Mouse (Mus musculus): Measurements from ENCODE around the gene Hpgd. TPM values are rescaled to one million over a fixed set of nuclear protein-coding genes. Genes with fewer than 3 reads are reported as not detected.

Gene Hpgd
- polyA plus RNA-seq, 1 experiment from 2014 or later = 27.3 TPM

DNA sequence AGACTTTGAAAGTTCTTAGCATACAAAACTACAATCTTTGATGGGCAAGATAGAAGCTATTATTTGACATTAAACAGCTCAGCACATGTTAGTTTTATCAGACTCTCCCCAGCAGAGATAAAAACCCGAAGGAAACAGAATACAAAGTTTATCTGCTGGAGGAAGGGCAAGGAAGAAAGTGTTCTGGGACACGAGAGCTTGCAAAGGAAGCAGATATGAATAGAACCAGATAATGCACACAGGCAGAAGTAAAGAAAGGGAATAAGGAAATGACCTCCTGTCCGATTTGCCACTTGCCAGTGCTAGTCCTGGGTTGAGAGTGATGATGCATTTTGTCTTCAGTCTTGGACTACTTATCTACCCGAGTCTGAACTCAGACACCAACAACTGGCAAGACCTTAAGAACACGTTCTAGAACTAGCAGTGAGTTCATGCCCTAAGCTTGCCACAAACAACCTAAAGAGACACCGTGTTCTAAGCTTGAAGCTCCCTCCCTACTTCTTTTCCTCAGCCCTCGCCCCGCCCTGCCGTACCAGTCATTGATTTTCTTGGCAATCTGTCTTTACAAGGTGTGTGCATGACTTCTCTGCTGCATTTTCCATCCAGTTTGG, 41.1 kb downstream of the Hpgd start:
- 63% methylated on average over 9 of the region's 9 CpGs for WGBS
- H3K9ac ChIP-seq = no peak overlapping the region

DNA sequence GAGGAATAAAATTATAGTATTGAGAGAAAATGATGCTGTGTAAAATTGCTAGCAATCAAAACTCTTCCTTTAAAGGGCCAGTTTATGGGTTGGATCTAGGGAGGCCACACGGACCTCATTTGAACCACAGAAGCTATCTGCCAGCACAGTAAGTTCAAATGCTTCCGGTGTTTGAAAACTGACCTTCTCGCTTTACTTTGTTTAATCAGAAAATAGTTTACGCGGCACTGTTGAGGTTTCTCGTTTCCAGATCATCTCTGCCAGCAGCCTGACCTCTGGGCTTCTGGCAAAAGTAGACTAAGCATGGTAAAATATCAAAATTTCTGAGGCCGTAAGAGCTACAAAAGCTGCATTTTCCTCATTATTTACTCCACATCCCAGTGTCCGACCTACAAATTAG, 42.4 kb downstream of the Hpgd start:
- Histone ChIP-seq H3K4me2 (no peak overlapping the region), H3K36me3 (no peaks in the 10 kb centered on the region), H3K27ac (no peak overlapping the region), H3K4me3 (no peak overlapping the region), H3K9ac (no peak overlapping the region), H3K4me1 (no peaks in the 10 kb centered on the region), H3K27me3 (no peaks in the 10 kb centered on the region), H3K9me3 (no peaks in the 10 kb centered on the region)
- WGBS = 36% methylated on average over 8 of the region's 8 CpGs
- no peak for ATAC-seq (ENCODE audit: borderline replicate concordance, extremely low read depth, low FRiP score, low TSS enrichment)

More for the DNA sequence above, 41.1 kb downstream of the Hpgd start:
- Histone ChIP-seq H3K4me1 (no peaks in the 10 kb centered on the region), H3K4me3 (no peak overlapping the region), H3K9me3 (no peaks in the 10 kb centered on the region), H3K4me2 (no peak overlapping the region), H3K27ac (no peak overlapping the region), H3K27me3 (no peaks in the 10 kb centered on the region), H3K36me3 (no peaks in the 10 kb centered on the region)
- no peak for ATAC-seq (ENCODE audit: borderline replicate concordance, extremely low read depth, low FRiP score, low TSS enrichment)

DNA sequence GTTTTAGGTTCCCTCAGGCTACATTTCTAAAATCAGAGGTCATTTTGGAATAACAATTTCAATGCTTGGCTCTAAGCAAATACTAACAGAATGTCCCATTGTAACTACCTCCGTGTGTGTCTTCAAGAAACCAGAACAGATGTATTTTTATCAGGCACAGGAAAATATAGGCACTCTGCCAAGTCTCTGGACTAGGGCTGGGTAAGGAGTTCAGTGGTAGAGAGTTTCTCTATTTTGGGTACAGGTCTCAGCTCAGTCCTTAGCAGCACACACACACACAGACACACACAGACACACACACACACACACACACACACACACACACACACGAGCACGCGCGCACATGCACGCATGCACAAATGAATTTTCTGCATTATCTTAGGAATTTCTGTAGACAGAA, 49.1 kb downstream of the Hpgd start:
- Histone ChIP-seq H3K27me3 (no peaks in the 10 kb centered on the region), H3K4me2 (no peak overlapping the region), H3K9me3 (no peaks in the 10 kb centered on the region), H3K4me3 (no peak overlapping the region), H3K9ac (no peak overlapping the region), H3K4me1 (no peaks in the 10 kb centered on the region), H3K36me3 (no peaks in the 10 kb centered on the region), H3K27ac (no peak overlapping the region)
- WGBS = 75% methylated on average over 6 of the region's 6 CpGs
- ATAC-seq (ENCODE audit: borderline replicate concordance, extremely low read depth, low FRiP score, low TSS enrichment) = no peak

DNA sequence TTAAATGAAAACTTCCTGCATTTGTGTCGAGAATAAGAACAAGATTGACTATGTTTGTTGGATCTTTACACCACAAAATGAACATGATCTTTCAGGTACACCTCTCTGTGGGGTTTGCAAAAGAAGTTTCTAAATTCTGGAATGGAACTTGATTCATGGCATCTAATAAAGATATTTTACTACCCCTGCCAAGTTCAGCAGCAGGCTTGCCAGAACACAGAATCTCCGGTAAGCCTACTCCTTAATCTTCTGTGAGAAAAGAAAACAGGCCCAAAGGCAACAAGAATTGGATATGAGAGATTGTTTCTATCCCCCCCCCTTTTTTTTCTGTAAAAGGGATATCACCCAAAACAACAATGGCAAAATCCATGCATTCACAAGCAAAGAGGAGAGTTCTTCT, 49.6 kb downstream of the Hpgd start:
- Histone ChIP-seq H3K4me2 (no peak overlapping the region), H3K9me3 (no peaks in the 10 kb centered on the region), H3K27ac (no peak overlapping the region), H3K9ac (no peak overlapping the region), H3K36me3 (no peaks in the 10 kb centered on the region), H3K4me3 (no peak overlapping the region), H3K4me1 (no peaks in the 10 kb centered on the region), H3K27me3 (no peaks in the 10 kb centered on the region)
- ATAC-seq (ENCODE audit: borderline replicate concordance, extremely low read depth, low FRiP score, low TSS enrichment) = no peak
- WGBS = 41% methylated on average over 2 of the region's 2 CpGs

DNA sequence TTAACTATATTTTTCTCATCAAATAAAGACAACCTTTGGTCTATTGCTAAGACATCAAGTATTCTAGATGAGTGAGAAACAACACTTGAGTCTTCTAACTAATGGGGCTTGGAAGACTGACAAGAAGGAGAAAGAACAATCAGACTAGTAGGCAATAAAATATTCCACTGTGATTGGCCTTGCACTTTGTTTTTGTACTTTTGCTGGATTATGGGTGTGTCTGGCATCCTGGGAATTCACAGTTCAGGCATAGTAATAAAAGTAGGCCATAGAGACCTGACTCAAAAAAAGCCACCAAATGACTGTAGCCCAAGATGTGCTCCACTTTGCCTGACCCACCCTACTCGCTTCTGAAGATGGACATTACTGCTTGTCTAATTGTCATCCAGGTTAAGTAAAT, 50.0 kb downstream of the Hpgd start:
- no peak overlapping the region for H3K9ac ChIP-seq

DNA sequence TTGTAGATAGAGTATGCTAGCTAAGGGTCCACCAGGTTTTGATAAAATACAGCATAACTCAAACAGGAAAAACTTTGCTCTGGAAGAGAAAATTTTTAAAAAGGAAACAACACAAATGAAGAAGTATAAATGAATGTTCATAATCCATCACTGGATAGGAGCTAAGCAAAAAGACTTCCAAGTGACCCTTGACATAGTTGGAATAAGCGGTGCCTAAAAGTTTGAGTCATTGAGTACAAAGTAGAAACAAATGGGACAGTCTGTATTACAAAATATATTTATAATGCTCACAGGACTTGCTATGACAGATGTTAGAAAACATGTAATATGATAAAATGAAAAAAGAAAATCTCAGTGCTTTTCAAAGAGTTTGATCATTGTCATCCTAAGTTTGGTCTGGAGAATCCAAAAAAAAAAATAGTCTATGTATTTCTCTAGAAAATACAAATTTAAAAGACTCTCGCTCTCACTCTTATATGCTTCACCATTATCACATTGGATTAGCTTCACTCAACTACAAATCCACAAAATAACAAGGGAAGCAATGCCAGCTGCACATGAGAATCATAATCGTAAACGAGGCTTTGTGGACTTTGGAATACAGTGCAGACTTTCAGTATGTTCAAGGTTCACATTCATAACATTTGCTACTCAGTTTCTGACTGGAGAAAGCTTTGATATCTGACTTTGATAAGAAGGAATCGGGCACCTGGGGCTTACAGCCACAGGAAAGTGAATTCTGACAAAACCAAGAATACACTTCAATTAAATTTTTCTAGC, 51.4 kb downstream of the Hpgd start:
- no peak overlapping the region for H3K9ac ChIP-seq
- H3K36me3 ChIP-seq = no peaks in the 10 kb centered on the region
- no peaks in the 10 kb centered on the region for H3K4me1 ChIP-seq
- ATAC-seq (ENCODE audit: borderline replicate concordance, extremely low read depth, low FRiP score, low TSS enrichment) = no peak
- no peaks in the 10 kb centered on the region for H3K9me3 ChIP-seq
- 74% methylated on average over 5 of the region's 5 CpGs for WGBS
- H3K4me2 ChIP-seq = no peak overlapping the region
- H3K27ac ChIP-seq = no peak overlapping the region
- no peaks in the 10 kb centered on the region for H3K27me3 ChIP-seq
- no peak overlapping the region for H3K4me3 ChIP-seq

More for the DNA sequence above, 50.0 kb downstream of the Hpgd start:
- Histone ChIP-seq H3K9me3 (no peaks in the 10 kb centered on the region), H3K36me3 (no peaks in the 10 kb centered on the region), H3K4me3 (no peak overlapping the region), H3K4me1 (no peaks in the 10 kb centered on the region), H3K4me2 (no peak overlapping the region), H3K27me3 (no peaks in the 10 kb centered on the region), H3K27ac (no peak overlapping the region)
- ATAC-seq (ENCODE audit: borderline replicate concordance, extremely low read depth, low FRiP score, low TSS enrichment) = no peak
- 84% methylated on average over 1 of the region's 1 CpGs for WGBS

DNA sequence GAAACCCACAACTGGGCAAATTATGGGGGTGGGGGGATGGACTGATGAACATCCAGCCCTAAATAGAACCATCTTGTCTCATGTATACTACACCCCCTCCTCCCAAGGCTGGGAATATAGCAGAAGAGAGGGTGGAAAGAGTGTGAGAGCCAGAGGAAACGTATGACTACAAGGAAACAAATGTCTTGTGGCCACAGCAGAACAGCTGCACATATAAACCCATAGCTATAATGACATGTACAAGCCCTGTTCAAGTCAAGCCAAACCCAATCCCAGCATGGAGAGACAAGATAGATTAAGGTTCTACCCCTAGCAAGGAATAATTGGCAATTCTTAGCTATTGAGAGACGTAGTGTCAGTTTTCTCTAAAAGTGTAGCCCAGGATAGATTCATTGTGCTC, 68.8 kb downstream of the Hpgd start:
- H3K4me1 ChIP-seq = no peaks in the 10 kb centered on the region
- H3K27ac ChIP-seq = no peak overlapping the region
- H3K9me3 ChIP-seq = no peaks in the 10 kb centered on the region
- H3K4me3 ChIP-seq = no peak overlapping the region
- no peak overlapping the region for H3K4me2 ChIP-seq
- ATAC-seq (ENCODE audit: borderline replicate concordance, extremely low read depth, low FRiP score, low TSS enrichment) = no peak
- 74% methylated on average over 2 of the region's 2 CpGs for WGBS
- H3K27me3 ChIP-seq = no peaks in the 10 kb centered on the region
- no peak overlapping the region for H3K9ac ChIP-seq
- no peaks in the 10 kb centered on the region for H3K36me3 ChIP-seq
